Mouse (Mus musculus) kidney, adult 9 months (tissue): ENCODE measurements at regions not wholly inside any gene's neighbourhood (a gene's known extent, or its start where the extent isn't known, plus 50 kb on each side); places are given as distances from the start of the nearest gene placed in this dataset.

Experiments used
- DNase-seq: peaks from one replicate; pipeline ENCODE4 v3.0.0; 2022

GRCm38 (mm10) chr14:48005092-48005928, 115.3 kb upstream of the Peli2 start:
- peak; percentile 38 for DNase-seq

DNA sequence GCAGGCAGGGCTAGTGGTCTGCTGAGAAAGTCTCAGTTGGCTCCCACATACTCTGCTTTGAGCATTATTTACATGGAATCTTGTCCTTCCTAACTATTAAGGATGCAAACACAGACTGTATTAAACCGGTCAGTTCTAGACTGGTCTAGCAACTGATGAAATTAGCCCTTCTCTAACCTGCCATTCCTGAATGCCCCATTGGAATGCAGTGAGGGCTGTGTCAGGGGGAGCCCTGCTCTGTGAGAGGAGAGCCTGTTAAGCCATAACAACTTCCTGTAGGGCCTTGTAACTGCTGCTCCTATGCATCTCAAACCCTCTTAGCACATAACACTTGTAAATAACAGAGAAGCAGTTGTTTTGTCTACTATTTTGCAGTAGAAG, 114.7 kb upstream of the Peli2 start:
- DNase-seq: peak; percentile 56

DNA sequence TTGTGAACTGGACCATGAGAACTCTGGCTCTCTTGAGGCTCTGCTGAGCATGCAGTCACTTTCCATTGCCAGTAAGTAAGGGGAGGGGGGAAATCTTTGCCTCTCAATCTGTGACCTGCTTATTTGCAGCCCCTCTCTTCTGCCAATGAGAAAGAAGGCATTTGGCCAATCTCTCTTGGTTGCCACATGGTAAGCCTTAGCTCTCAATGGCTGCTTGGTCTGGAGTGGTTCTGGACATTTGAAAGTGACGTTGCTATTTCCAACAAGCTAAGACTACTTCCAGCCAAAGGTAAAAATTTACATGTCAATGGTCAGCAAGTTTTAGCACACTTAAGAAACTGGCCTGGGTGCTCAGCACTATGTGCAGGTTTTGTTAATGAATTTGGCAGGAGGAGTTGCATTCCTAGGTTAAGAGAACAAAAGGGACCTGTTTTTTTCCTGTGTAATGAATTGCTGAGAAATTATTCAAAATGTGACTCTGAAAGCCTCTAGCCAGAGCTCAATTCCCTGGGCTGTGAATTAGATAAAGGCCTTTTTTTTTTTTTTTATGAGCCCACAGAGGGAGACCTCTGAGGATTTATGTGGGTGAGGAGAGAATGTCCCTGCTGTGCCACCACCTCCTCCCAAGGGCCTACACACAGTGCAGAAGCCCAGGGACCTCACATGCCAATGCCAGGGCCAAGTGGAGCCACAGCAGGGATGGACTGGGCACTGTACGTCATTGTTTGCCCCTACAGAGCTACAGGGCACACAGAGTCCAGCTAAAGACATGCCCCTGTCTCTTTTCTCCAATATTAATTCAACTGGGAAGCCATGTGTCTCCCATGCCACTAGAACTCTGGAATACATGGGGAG, 108.0 kb upstream of the Peli2 start:
- peak; percentile 57 for DNase-seq

- no peak for DNase-seq
Measured at GRCm38 (mm10) chr14:48013431-48013830, 107.2 kb upstream of the Peli2 start.

- no peak for DNase-seq
Measured at GRCm38 (mm10) chr14:48014776-48015175, 105.8 kb upstream of the Peli2 start.

- DNase-seq: no peak
Measured at GRCm38 (mm10) chr14:48017971-48018370, 102.7 kb upstream of the Peli2 start.

DNA sequence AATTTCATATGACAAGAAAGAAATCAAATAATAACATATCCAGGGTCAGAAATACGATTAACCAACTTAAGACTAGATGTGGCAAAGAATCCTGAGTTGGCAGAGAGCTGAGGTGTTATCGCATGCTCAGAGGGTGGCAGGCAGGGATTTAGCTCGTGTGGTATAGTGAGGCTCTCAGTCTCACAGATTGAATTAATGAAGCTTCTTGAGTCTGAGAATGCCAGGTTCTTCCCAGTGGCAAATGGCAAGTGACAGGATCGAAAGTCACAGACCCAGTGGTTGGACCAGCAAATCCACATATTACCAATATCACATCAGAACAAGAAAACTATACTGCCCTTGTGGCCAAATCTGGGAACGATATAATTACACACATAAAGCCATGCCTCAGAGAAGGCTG, 101.3 kb upstream of the Peli2 start:
- DNase-seq: no peak

DNA sequence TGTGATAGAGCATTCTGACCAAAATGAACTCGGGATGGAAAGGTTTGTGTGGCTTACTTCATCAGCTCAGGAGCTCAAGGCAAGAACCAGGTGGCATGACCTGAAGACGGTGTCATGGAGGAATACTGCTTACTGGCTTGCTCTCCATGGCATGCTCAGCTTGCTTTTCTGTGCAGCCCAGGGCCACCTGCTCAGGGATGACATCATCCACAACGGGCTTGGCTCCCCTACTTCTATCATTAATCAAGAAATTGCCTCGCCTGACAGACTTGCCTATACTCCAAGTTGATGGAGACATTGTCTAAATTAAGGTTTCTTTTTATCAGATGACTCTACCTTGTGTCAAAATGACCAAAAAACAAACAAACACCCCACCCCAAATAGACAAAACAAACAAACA, 98.4 kb upstream of the Peli2 start:
- no peak for DNase-seq

DNA sequence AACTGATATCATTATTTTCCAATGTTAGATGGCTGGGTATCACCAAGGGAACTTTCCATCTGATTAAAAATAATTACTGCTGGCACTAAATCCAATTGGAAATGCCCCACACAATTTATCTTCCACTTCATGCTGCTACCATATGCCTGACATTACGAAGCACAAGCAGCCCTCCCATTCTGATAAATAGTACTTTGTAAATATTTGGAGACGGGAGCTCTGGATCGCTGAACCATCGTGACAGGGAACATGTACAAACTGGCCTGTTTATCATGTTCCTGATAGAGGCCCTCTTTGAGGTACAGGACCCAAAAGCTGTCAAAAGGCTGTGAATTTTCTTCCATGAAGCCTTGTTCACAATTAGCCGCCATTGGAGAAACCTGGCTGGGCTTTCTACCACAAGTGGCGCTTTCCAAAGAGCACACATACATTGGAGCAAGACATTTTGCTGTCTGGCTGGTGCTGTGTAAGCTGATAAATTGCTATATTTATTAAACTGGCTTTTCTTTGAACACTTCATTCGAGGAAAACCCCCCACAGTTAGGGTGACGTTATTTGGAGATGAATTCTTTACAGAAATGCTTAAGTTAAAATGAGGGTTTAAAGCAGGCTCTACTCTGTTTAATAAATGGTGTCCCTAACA, 96.5 kb upstream of the Peli2 start:
- DNase-seq: no peak

DNA sequence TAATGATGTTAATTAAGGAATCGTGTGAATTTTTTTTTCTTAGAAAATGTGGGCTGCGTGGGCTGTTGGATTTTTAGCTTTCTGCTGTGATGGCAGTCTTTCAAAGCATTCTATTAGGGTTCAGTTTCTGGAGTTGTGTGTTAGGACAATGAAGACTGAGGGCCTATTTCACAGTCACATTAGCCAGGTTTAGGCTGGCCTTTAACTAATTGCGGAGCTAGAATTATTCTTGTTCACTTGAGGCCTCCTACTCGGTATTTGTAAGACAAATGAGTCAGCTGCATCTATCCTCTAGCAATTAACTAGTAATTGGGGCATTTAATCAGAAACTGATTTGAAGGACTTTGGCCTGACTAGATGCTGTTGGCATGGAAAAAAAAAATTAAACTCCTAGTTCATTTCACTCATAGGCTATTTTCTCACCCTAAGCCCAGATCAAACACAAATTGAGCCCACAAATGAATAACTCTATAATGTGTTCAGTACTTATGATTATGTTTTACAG, 81.3 kb upstream of the Peli2 start:
- peak; percentile 52 for DNase-seq

- DNase-seq: peak; percentile 55
Measured at GRCm38 (mm10) chr14:48046094-48046493, 74.5 kb upstream of the Peli2 start.

GRCm38 (mm10) chr14:48046831-48047230, 73.8 kb upstream of the Peli2 start:
- no peak for DNase-seq

- peak; percentile 61 for DNase-seq
Measured at GRCm38 (mm10) chr14:48049698-48050459, 70.7 kb upstream of the Peli2 start.

DNA sequence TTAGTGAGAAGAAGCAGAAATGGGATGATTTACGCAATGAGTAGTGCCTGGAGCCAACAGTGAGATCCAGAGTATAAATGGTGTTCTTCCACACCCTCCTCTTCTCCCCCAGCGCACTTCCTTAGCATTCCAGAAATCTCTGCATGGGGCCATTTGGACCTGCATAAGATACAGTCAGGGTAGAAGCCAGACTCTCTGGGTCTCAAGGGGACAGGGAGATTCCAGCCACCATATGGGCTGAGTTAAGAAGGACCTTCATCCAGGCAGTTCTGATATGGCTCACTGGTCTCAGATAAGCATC, 70.2 kb upstream of the Peli2 start:
- no peak for DNase-seq

- DNase-seq: no peak
Measured at GRCm38 (mm10) chr14:48051971-48052370, 68.7 kb upstream of the Peli2 start.

DNA sequence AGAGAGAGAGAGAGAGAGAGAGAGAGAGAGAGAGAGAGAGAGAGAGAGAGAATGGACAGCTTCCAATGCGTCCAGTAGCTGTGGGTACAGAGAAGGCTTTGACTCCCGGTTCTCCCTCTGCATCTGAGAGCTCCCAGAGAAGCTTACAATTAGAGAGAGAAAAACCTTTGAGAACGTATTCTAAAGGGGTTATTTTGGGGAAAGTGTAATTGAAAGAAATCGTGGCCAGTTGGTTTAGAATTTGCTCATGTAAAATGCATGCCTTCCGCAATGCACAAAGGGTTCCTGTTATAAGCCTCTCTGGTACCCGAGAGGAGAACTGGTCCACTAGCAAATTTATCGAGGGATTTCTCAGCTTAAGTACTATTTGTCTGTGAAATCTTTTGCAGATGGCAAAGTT, 68.2 kb upstream of the Peli2 start:
- DNase-seq: no peak

GRCm38 (mm10) chr14:48053151-48053550, 67.5 kb upstream of the Peli2 start:
- no peak for DNase-seq

- DNase-seq: no peak
Measured at GRCm38 (mm10) chr14:48054719-48055118, 65.9 kb upstream of the Peli2 start.

DNA sequence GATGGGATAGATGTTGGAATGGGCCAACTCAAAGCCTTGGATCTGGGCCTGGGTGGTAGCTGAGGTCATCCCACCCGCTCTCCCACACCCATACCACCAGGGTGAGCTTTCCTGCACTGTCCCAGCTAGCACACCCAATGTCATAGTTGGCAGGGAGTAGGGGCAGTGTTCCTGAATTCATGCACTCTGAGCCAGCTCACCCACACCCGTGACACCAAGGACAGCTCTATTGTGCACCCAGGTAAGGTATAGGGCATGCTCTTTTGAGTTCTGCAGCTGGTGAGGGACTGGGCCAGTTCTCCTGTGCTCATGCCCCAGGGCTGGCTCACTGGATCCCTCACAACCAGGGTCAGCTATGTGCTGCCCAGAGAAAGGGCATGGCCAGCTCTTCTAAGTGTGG, 64.8 kb upstream of the Peli2 start:
- no peak for DNase-seq

DNA sequence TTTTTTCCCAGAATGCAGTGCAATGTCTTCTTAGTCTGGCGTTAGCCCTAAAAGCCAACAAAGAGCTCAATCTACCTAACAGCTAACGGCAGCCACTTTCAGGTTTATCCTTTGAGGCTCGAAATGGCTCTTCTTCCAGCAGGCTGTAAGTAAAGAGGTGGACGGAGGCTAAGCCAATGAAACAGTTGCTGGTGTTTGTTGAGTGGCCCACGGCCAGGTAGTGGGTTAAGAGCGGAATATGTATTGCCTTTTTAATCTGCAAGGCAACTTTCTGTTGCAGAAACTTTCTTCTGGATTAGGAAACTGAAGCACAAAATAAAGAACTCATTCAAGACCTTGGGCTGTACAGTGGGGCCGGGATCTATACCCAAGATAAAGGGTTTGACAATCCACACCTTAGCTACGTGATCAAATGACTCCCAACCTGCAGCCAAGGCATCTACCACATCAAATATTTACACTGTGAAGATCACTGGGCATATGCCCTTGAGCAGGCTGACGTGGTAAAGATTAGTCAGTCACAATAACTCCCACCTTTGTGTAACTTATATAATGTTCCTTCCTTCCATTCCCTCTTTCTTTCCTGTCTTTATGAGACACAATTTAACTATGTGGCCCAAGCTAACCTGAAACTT, 62.3 kb upstream of the Peli2 start:
- no peak for DNase-seq

- no peak for DNase-seq
Measured at GRCm38 (mm10) chr14:48059664-48060455, 60.8 kb upstream of the Peli2 start.
